Mouse (Mus musculus) liver, embryonic 16.5 days (tissue): ENCODE measurements around the gene Phkb. TPM values are rescaled to one million over a fixed set of nuclear protein-coding genes. Genes with fewer than 3 reads are reported as not detected.

ENCODE experiments used
- ATAC-seq: fragments of 200-750 bp; cut with Nextera tagmentation; 2 replicates; pipeline ENCODE4 v1.8.0; 2017; ENCODE audit warnings: low read depth, mild to moderate bottlenecking, moderate number of reproducible peaks, moderate library complexity
- H3K27ac ChIP-seq: fragments of 300-500 bp; sonication (generic); 2 replicates; pipeline ENCODE4 v1.5.1; 2014; ENCODE audit warnings: mild to moderate bottlenecking, low read length
- H3K27me3 ChIP-seq: fragments of 300-500 bp; sonication (generic); 2 replicates; pipeline ENCODE4 v1.6.1; 2014; ENCODE audit warnings: low read depth, low read length, mixed read lengths; ENCODE audit not compliant: control insufficient read depth, insufficient read depth
- H3K36me3 ChIP-seq: fragments of 300-500 bp; sonication (generic); 2 replicates; pipeline ENCODE4 v1.6.1; 2014; ENCODE audit warnings: mild to moderate bottlenecking; ENCODE audit not compliant: control insufficient read depth, insufficient read depth
- H3K4me1 ChIP-seq: fragments of 300-500 bp; sonication (generic); 2 replicates; pipeline ENCODE4 v1.6.1; 2014; ENCODE audit warnings: low read depth, low read length, mixed read lengths; ENCODE audit not compliant: control insufficient read depth
- H3K4me2 ChIP-seq: fragments of 300-500 bp; sonication (generic); 2 replicates; pipeline ENCODE4 v1.6.1; 2014; ENCODE audit warnings: low read depth, low read length, mixed read lengths
- H3K4me3 ChIP-seq: fragments of 300-500 bp; sonication (generic); 2 replicates; pipeline ENCODE4 v1.5.1; 2014; ENCODE audit warnings: low read depth, mild to moderate bottlenecking, low read length
- H3K9ac ChIP-seq: fragments of 300-500 bp; sonication (generic); 2 replicates; pipeline ENCODE4 v1.6.1; 2014; ENCODE audit warnings: low read depth, low read length
- H3K9me3 ChIP-seq: fragments of 300-500 bp; sonication (generic); replicated peaks from 2 replicates; pipeline ENCODE4 v1.6.1; 2016; ENCODE audit warnings: low read length; ENCODE audit not compliant: control insufficient read depth
- WGBS: fragments of 180-500 bp; shearing (Covaris S2); extraction: QIAGEN DNeasy Blood & Tissue Kit; methylation state at CpG from one replicate; pipeline ENCODE4 v1.1.7; 2014; ENCODE audit not compliant: insufficient replicate concordance; 5-methylcytosine and 5-hydroxymethylcytosine counted together
- polyA plus RNA-seq: library from polyadenylated mRNA; unstranded; fragments of >200 nt; fragmentation: Nextera tagmentation; extraction: Ambion mirVana; gene quantifications from 2 replicates; pipeline ENCODE4 v1.2.1, GENCODE M21; 2015

The Phkb gene
- polyA plus RNA-seq, 1 experiment from 2014 or later: 12.7 TPM

- H3K9ac ChIP-seq: no peak overlapping the region
- no peaks in the 10 kb centered on the region for H3K9me3 ChIP-seq
- no peaks in the 10 kb centered on the region for H3K36me3 ChIP-seq
- no peaks in the 10 kb centered on the region for H3K4me1 ChIP-seq
- H3K27me3 ChIP-seq: no peaks in the 10 kb centered on the region
- no peak overlapping the region for H3K4me2 ChIP-seq
- no peak overlapping the region for H3K27ac ChIP-seq
- ATAC-seq: no peak
- H3K4me3 ChIP-seq: no peak overlapping the region
Observed at GRCm38 (mm10) chr8:85924991-85925390, 84.2 kb downstream of the Phkb start.

GRCm38 (mm10) chr8:85925574-85925973 lies 84.8 kb downstream of the Phkb start:
- Histone ChIP-seq H3K27me3 (no peaks in the 10 kb centered on the region), H3K27ac (no peak overlapping the region), H3K9me3 (no peaks in the 10 kb centered on the region), H3K4me3 (no peak overlapping the region), H3K9ac (no peak overlapping the region), H3K4me2 (no peak overlapping the region), H3K36me3 (no peaks in the 10 kb centered on the region), H3K4me1 (no peaks in the 10 kb centered on the region)
- 70% methylated on average over 1 of the region's 1 CpGs for WGBS
- no peak for ATAC-seq

GRCm38 (mm10) chr8:85926107-85926506 lies 85.3 kb downstream of the Phkb start:
- H3K4me3 ChIP-seq: no peak overlapping the region
- H3K4me1 ChIP-seq: no peaks in the 10 kb centered on the region
- 76% methylated on average over 3 of the region's 3 CpGs for WGBS
- H3K9me3 ChIP-seq: no peaks in the 10 kb centered on the region
- no peaks in the 10 kb centered on the region for H3K27me3 ChIP-seq
- no peak overlapping the region for H3K4me2 ChIP-seq
- H3K9ac ChIP-seq: no peak overlapping the region
- no peaks in the 10 kb centered on the region for H3K36me3 ChIP-seq
- no peak for ATAC-seq
- no peak overlapping the region for H3K27ac ChIP-seq

GRCm38 (mm10) chr8:85936148-85936547 lies 95.4 kb downstream of the Phkb start:
- Histone ChIP-seq H3K36me3 (no peaks in the 10 kb centered on the region), H3K27ac (no peak overlapping the region), H3K27me3 (no peaks in the 10 kb centered on the region), H3K4me1 (no peaks in the 10 kb centered on the region), H3K4me2 (no peak overlapping the region), H3K4me3 (no peak overlapping the region), H3K9me3 (no peaks in the 10 kb centered on the region), H3K9ac (no peak overlapping the region)
- WGBS: 73% methylated on average over 5 of the region's 5 CpGs
- ATAC-seq: no peak

- Histone ChIP-seq H3K27me3 (no peaks in the 10 kb centered on the region), H3K4me3 (no peak overlapping the region), H3K9ac (no peak overlapping the region), H3K4me1 (no peaks in the 10 kb centered on the region), H3K4me2 (no peak overlapping the region), H3K9me3 (no peaks in the 10 kb centered on the region), H3K27ac (no peak overlapping the region), H3K36me3 (no peaks in the 10 kb centered on the region)
- 70% methylated on average over 7 of the region's 7 CpGs for WGBS
- ATAC-seq: no peak
Observed at GRCm38 (mm10) chr8:85937343-85937742, 96.6 kb downstream of the Phkb start.

- Histone ChIP-seq H3K27ac (no peak overlapping the region), H3K9me3 (no peaks in the 10 kb centered on the region), H3K4me3 (no peak overlapping the region), H3K27me3 (no peaks in the 10 kb centered on the region), H3K9ac (no peak overlapping the region), H3K36me3 (peaks cover 2% of the 10 kb centered on the region; the same call in 1 of the 2 replicates), H3K4me2 (no peak overlapping the region), H3K4me1 (no peaks in the 10 kb centered on the region)
- WGBS: 75% methylated on average over 5 of the region's 5 CpGs
- no peak for ATAC-seq
Observed at GRCm38 (mm10) chr8:85944820-85945219, 104.1 kb downstream of the Phkb start.

GRCm38 (mm10) chr8:85958391-85958790 lies 117.6 kb downstream of the Phkb start:
- Histone ChIP-seq H3K9me3 (no peaks in the 10 kb centered on the region), H3K27ac (no peak overlapping the region), H3K4me1 (no peaks in the 10 kb centered on the region), H3K4me2 (no peak overlapping the region), H3K27me3 (no peaks in the 10 kb centered on the region), H3K9ac (no peak overlapping the region), H3K36me3 (no peaks in the 10 kb centered on the region), H3K4me3 (no peak overlapping the region)
- 64% methylated on average over 2 of the region's 2 CpGs for WGBS
- no peak for ATAC-seq

GRCm38 (mm10) chr8:85959880-85960279 lies 119.1 kb downstream of the Phkb start:
- H3K9me3 ChIP-seq: no peaks in the 10 kb centered on the region
- no peak overlapping the region for H3K4me2 ChIP-seq
- 73% methylated on average over 4 of the region's 4 CpGs for WGBS
- no peak for ATAC-seq
- no peak overlapping the region for H3K27ac ChIP-seq
- H3K9ac ChIP-seq: no peak overlapping the region
- H3K4me3 ChIP-seq: no peak overlapping the region
- no peaks in the 10 kb centered on the region for H3K36me3 ChIP-seq
- no peaks in the 10 kb centered on the region for H3K4me1 ChIP-seq
- no peaks in the 10 kb centered on the region for H3K27me3 ChIP-seq

GRCm38 (mm10) chr8:85977588-85978077 lies 136.9 kb downstream of the Phkb start:
- Histone ChIP-seq H3K27ac (no peak overlapping the region), H3K4me2 (no peak overlapping the region), H3K4me1 (no peaks in the 10 kb centered on the region), H3K9me3 (no peaks in the 10 kb centered on the region), H3K36me3 (no peaks in the 10 kb centered on the region), H3K27me3 (no peaks in the 10 kb centered on the region), H3K9ac (no peak overlapping the region), H3K4me3 (no peak overlapping the region)
- WGBS: 67% methylated on average over 4 of the region's 4 CpGs
- peak; percentile 16; the same call in 1 of the 2 replicates for ATAC-seq
